Mouse (Mus musculus): ENCODE data around the gene Elmo1. TPM values are rescaled to one million over a fixed set of nuclear protein-coding genes. Genes with fewer than 3 reads are reported as not detected.
"Not testable (repeated sequence)": the region's sequence is repeated elsewhere in the genome, so short reads cannot be mapped to it uniquely, and the experiment has no call there.

Elmo1 gene
- polyA plus RNA-seq, 1 experiment from 2014 or later = 12.2 TPM

GRCm38 (mm10) chr13:20627796-20628195 is 537.4 kb downstream of the Elmo1 start:
- ATAC-seq (ENCODE audit: insufficient number of reproducible peaks, insufficient read depth, low FRiP score, low read depth) = no peak
- no peaks in the 10 kb centered on the region for H3K36me3 ChIP-seq (ENCODE audit: control insufficient read depth, insufficient read depth, low read length)
- H3K9ac ChIP-seq (replicated peaks; ENCODE audit: low read depth, low read length) = no peak overlapping the region
- WGBS = 82% methylated on average over 6 of the region's 6 CpGs
- H3K4me2 ChIP-seq (replicated peaks; ENCODE audit: low read depth, low read length) = no peak overlapping the region
- H3K27me3 ChIP-seq (ENCODE audit: control insufficient read depth, insufficient read depth, low read length) = no peaks in the 10 kb centered on the region
- H3K9me3 ChIP-seq (ENCODE audit: control insufficient read depth, low read depth, low read length) = no peaks in the 10 kb centered on the region
- H3K4me1 ChIP-seq (ENCODE audit: control insufficient read depth, insufficient read depth, low read length) = no peaks in the 10 kb centered on the region
- no peak overlapping the region for H3K4me3 ChIP-seq (ENCODE audit: low read depth, low read length)
- H3K27ac ChIP-seq (ENCODE audit: low read length) = no peak overlapping the region

GRCm38 (mm10) chr13:20632477-20632876 is 542.1 kb downstream of the Elmo1 start:
- Histone ChIP-seq H3K36me3 (ENCODE audit: control insufficient read depth, insufficient read depth, low read length) (no peaks in the 10 kb centered on the region), H3K9me3 (ENCODE audit: control insufficient read depth, low read depth, low read length) (no peaks in the 10 kb centered on the region), H3K4me3 (ENCODE audit: low read depth, low read length) (no peak overlapping the region), H3K27ac (ENCODE audit: low read length) (no peak overlapping the region), H3K4me1 (ENCODE audit: control insufficient read depth, insufficient read depth, low read length) (no peaks in the 10 kb centered on the region), H3K27me3 (ENCODE audit: control insufficient read depth, insufficient read depth, low read length) (no peaks in the 10 kb centered on the region), H3K4me2 (replicated peaks; ENCODE audit: low read depth, low read length) (no peak overlapping the region), H3K9ac (replicated peaks; ENCODE audit: low read depth, low read length) (no peak overlapping the region)
- no peak for ATAC-seq (ENCODE audit: insufficient number of reproducible peaks, insufficient read depth, low FRiP score, low read depth)
- 61% methylated on average over 5 of the region's 5 CpGs for WGBS

- not testable (repeated sequence) for H3K36me3 ChIP-seq (ENCODE audit: control insufficient read depth, insufficient read depth, low read length); H3K9me3 ChIP-seq (ENCODE audit: control insufficient read depth, low read depth, low read length); H3K27me3 ChIP-seq (ENCODE audit: control insufficient read depth, insufficient read depth, low read length); H3K27ac ChIP-seq (ENCODE audit: low read length); H3K4me3 ChIP-seq (ENCODE audit: low read depth, low read length); H3K4me2 ChIP-seq (replicated peaks; ENCODE audit: low read depth, low read length); H3K4me1 ChIP-seq (ENCODE audit: control insufficient read depth, insufficient read depth, low read length); ATAC-seq (ENCODE audit: insufficient number of reproducible peaks, insufficient read depth, low FRiP score, low read depth); H3K9ac ChIP-seq (replicated peaks; ENCODE audit: low read depth, low read length)
- 73% methylated on average over 1 of the region's 2 CpGs for WGBS
Observed at GRCm38 (mm10) chr13:20634679-20635078, 544.3 kb downstream of the Elmo1 start.

- Histone ChIP-seq H3K9me3 (ENCODE audit: control insufficient read depth, low read depth, low read length) (no peaks in the 10 kb centered on the region), H3K27ac (ENCODE audit: low read length) (no peak overlapping the region), H3K36me3 (ENCODE audit: control insufficient read depth, insufficient read depth, low read length) (no peaks in the 10 kb centered on the region), H3K4me2 (replicated peaks; ENCODE audit: low read depth, low read length) (no peak overlapping the region), H3K4me3 (ENCODE audit: low read depth, low read length) (no peak overlapping the region), H3K27me3 (ENCODE audit: control insufficient read depth, insufficient read depth, low read length) (no peaks in the 10 kb centered on the region), H3K9ac (replicated peaks; ENCODE audit: low read depth, low read length) (no peak overlapping the region), H3K4me1 (ENCODE audit: control insufficient read depth, insufficient read depth, low read length) (no peaks in the 10 kb centered on the region)
- 62% methylated on average over 2 of the region's 2 CpGs for WGBS
- ATAC-seq (ENCODE audit: insufficient number of reproducible peaks, insufficient read depth, low FRiP score, low read depth) = no peak
Observed at GRCm38 (mm10) chr13:20635646-20636045, 545.2 kb downstream of the Elmo1 start.

Data from stomach, embryonic 14.5 days (tissue).